8 mouse cellular contexts compared by ENCODE assay signal in the genomic region with DNA sequence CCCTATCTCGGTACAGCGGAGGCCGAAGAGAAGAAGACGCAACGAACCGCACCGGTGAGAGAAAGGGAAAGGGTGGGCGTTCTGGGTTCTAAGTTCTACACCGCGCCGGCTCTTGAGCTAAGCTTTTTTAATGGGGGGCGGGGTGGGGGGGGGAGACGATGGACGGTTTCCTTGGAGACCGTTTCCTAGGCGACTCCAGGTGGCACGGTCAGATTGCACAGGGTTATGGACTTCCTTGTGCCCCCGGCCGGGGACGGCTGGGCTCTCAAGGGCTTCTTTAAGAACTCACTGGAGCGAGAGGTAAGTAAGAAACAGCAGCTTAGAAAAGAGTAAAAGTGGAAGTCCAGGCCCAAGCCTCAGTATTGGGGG. TPM values are rescaled to one million over a fixed set of nuclear protein-coding genes. Genes with fewer than 3 reads are reported as not detected.
DNase-seq lines count a peak whose midpoint lies in the region; ATAC-seq and TF ChIP-seq lines count a peak whose summit lies in the region.

No protein-coding gene starts in this region.

- intact Hi-C loops in left cerebral cortex, postnatal 14 days (cut with DNase I) = no loop called here

- H3K4me1 ChIP-seq in forebrain, embryonic 11.5 days (replicated peaks; ENCODE audit: control insufficient read depth, insufficient read depth, low read length) = peaks cover 13% of the 10 kb centered on the region
- peaks cover 30% of the 10 kb centered on the region for H3K4me1 ChIP-seq in limb, embryonic 13.5 days
- H3K4me1 ChIP-seq in neural tube, embryonic 15.5 days = peaks cover 40% of the 10 kb centered on the region

- WGBS in forebrain, embryonic 11.5 days = 0% methylated on average over 21 of the region's 21 CpGs
- WGBS in limb, embryonic 13.5 days = 0% methylated on average over 21 of the region's 21 CpGs
- under 1% methylated on average over 21 of the region's 21 CpGs for WGBS in neural tube, embryonic 15.5 days

- H3K79me2 ChIP-seq in C2C12 (ENCODE audit: control insufficient read depth, insufficient read depth) = peaks cover 68% of the 10 kb centered on the region

- no peak for TF ChIP-seq CTCF in C2C12 (IDR thresholded peaks at IDR 0.05; ENCODE audit: control insufficient read depth, insufficient read depth, insufficient read length)

- no peaks in the 10 kb centered on the region for H3K9me3 ChIP-seq in forebrain, embryonic 11.5 days (ENCODE audit: control insufficient read depth, low read length)
- no peaks in the 10 kb centered on the region for H3K9me3 ChIP-seq in limb, embryonic 13.5 days
- no peaks in the 10 kb centered on the region for H3K9me3 ChIP-seq in neural tube, embryonic 15.5 days (replicated peaks)

- H3K27me3 ChIP-seq in C2C12 (ENCODE audit: control insufficient read depth, insufficient read depth, insufficient read length) = no peaks in the 10 kb centered on the region
- H3K27me3 ChIP-seq in forebrain, embryonic 11.5 days (ENCODE audit: control insufficient read depth, insufficient read depth, low read length) = no peaks in the 10 kb centered on the region
- no peaks in the 10 kb centered on the region for H3K27me3 ChIP-seq in limb, embryonic 13.5 days
- no peaks in the 10 kb centered on the region for H3K27me3 ChIP-seq in neural tube, embryonic 15.5 days (replicated peaks)

- H3K36me3 ChIP-seq in C2C12 (ENCODE audit: control insufficient read depth, insufficient read depth) = peaks cover 62% of the 10 kb centered on the region
- H3K36me3 ChIP-seq in forebrain, embryonic 11.5 days (ENCODE audit: control insufficient read depth, insufficient read depth, low read length) = no peaks in the 10 kb centered on the region; the same call in 1 of the 2 replicates
- H3K36me3 ChIP-seq in limb, embryonic 13.5 days = peaks cover 64% of the 10 kb centered on the region
- peaks cover 44% of the 10 kb centered on the region for H3K36me3 ChIP-seq in neural tube, embryonic 15.5 days

- peak overlapping the region; percentile 76 for H3ac ChIP-seq in C2C12 (ENCODE audit: control insufficient read depth, insufficient read length, low read depth)

- H3K79me3 ChIP-seq in C2C12 (ENCODE audit: low read depth) = peaks cover 30% of the 10 kb centered on the region

- H3K9ac ChIP-seq in forebrain, embryonic 11.5 days (ENCODE audit: low read length) = peak overlapping the region; percentile 97
- H3K9ac ChIP-seq in limb, embryonic 13.5 days = peak overlapping the region; percentile 93
- H3K9ac ChIP-seq in neural tube, embryonic 15.5 days (replicated peaks) = peak overlapping the region; percentile 73

- peak overlapping the region; percentile 54 for H3K4me2 ChIP-seq in forebrain, embryonic 11.5 days (ENCODE audit: low read depth, low read length, severe bottlenecking)
- H3K4me2 ChIP-seq in limb, embryonic 13.5 days (replicated peaks) = peak overlapping the region; percentile 80
- peak overlapping the region; percentile 75 for H3K4me2 ChIP-seq in neural tube, embryonic 15.5 days

- DNase-seq in adrenal gland, postnatal 25 days = peak; percentile 15
- no peak for DNase-seq in adrenal gland, postnatal 10 days
- DNase-seq in forebrain, embryonic 11.5 days (ENCODE audit: low spot score) = peak; percentile 84
- DNase-seq in left cerebral cortex, postnatal 14 days (ENCODE audit: low spot score in 2 of 2) = no peak
- no peak for DNase-seq in retina, embryonic 14.5 days (ENCODE audit: low spot score)

- H3K4me3 ChIP-seq in C2C12 (ENCODE audit: insufficient read depth, poor library complexity, severe bottlenecking) = peak overlapping the region; percentile 91
- H3K4me3 ChIP-seq in forebrain, embryonic 11.5 days (ENCODE audit: low read depth, low read length) = peak overlapping the region; percentile 88
- H3K4me3 ChIP-seq in limb, embryonic 13.5 days = peak overlapping the region; percentile 85
- peak overlapping the region; percentile 80 for H3K4me3 ChIP-seq in neural tube, embryonic 15.5 days (replicated peaks)

- peak overlapping the region; percentile 88 for H3K27ac ChIP-seq in forebrain, embryonic 11.5 days (ENCODE audit: low read depth, low read length)
- peak overlapping the region; percentile 91 for H3K27ac ChIP-seq in limb, embryonic 13.5 days
- H3K27ac ChIP-seq in neural tube, embryonic 15.5 days (replicated peaks) = peak overlapping the region; percentile 94

- ATAC-seq in forebrain, embryonic 11.5 days (replicated peaks; ENCODE audit: low FRiP score) = peak; percentile 83
- peak; percentile 66 for ATAC-seq in limb, embryonic 13.5 days (ENCODE audit: low FRiP score, low read depth)
- peak; percentile 65; the same call in 1 of the 2 replicates for ATAC-seq in neural tube, embryonic 15.5 days (ENCODE audit: low FRiP score)

TF ChIP-seq in C2C12, 6 proteins besides CTCF, POLR2A, EP300 and RAD21:
- TF ChIP-seq CEBPB (IDR thresholded peaks at IDR 0.05; ENCODE audit: low read depth) (no peak), USF1 (IDR thresholded peaks at IDR 0.05; ENCODE audit: low read depth) (no peak), MAX (IDR thresholded peaks at IDR 0.05) (no peak), MYOD1 (IDR thresholded peaks at IDR 0.05; ENCODE audit: control insufficient read depth, insufficient read length, low read depth) (no peak), MYOG (IDR thresholded peaks at IDR 0.05; ENCODE audit: control insufficient read depth, extremely low read depth, insufficient read length) (no peak), FOSL1 (IDR thresholded peaks at IDR 0.05; ENCODE audit: insufficient read depth, low read length, poor library complexity, severe bottlenecking) (no peak)

RNA-seq across cellular contexts. Expression of a gene that starts 0.2 kb away (rescaled TPM):
- total RNA-seq in adrenal gland, postnatal 25 days (2021) = 313 and 358 TPM in 2 replicates
- total RNA-seq in adrenal gland, postnatal 10 days (2021) = 100 to 1,000 TPM; 692 to 778 TPM
- 150 TPM for polyA plus RNA-seq in C2C12 (2012; fragmentation: generic; extraction: Trizol)
- polyA plus RNA-seq in forebrain, embryonic 11.5 days (2014; fragmentation: Nextera tagmentation; extraction: Ambion mirVana) = 190 and 204 TPM in 2 replicates
- polyA plus RNA-seq in limb, embryonic 13.5 days (2015; fragmentation: Nextera tagmentation; extraction: Ambion mirVana) = 215 and 224 TPM in 2 replicates
- polyA plus RNA-seq in neural tube, embryonic 15.5 days (2015; fragmentation: Nextera tagmentation; extraction: Ambion mirVana) = 228 and 239 TPM in 2 replicates
- total RNA-seq in left cerebral cortex, postnatal 14 days (2021) = 100 to 1,000 TPM; 224 to 244 TPM

RNA-seq across cellular contexts. Expression of a gene that starts 0.3 kb away (rescaled TPM):
- total RNA-seq in adrenal gland, postnatal 25 days (2021) = 30.9 and 36.0 TPM in 2 replicates
- 10 to 100 TPM; 24.6 to 26.6 TPM for total RNA-seq in adrenal gland, postnatal 10 days (2021)
- polyA plus RNA-seq in C2C12 (2012; fragmentation: generic; extraction: Trizol) = 17.3 TPM
- 48.0 and 56.0 TPM in 2 replicates for polyA plus RNA-seq in forebrain, embryonic 11.5 days (2014; fragmentation: Nextera tagmentation; extraction: Ambion mirVana)
- 46.0 and 49.2 TPM in 2 replicates for polyA plus RNA-seq in limb, embryonic 13.5 days (2015; fragmentation: Nextera tagmentation; extraction: Ambion mirVana)
- polyA plus RNA-seq in neural tube, embryonic 15.5 days (2015; fragmentation: Nextera tagmentation; extraction: Ambion mirVana) = 48.6 and 55.3 TPM in 2 replicates
- total RNA-seq in left cerebral cortex, postnatal 14 days (2021) = 10 to 100 TPM; 33.1 to 35.0 TPM

RNA-seq across cellular contexts. Expression of a gene that starts 19.2 kb away (rescaled TPM):
- total RNA-seq in adrenal gland, postnatal 25 days (2021) = 1.00 and 1.9 TPM in 2 replicates
- 1 to 10 TPM; 3.3 to 4.8 TPM for total RNA-seq in adrenal gland, postnatal 10 days (2021)
- polyA plus RNA-seq in C2C12 (2012; fragmentation: generic; extraction: Trizol) = 0.02 TPM
- 11.3 and 15.6 TPM in 2 replicates for polyA plus RNA-seq in forebrain, embryonic 11.5 days (2014; fragmentation: Nextera tagmentation; extraction: Ambion mirVana)
- polyA plus RNA-seq in limb, embryonic 13.5 days (2015; fragmentation: Nextera tagmentation; extraction: Ambion mirVana) = 26.8 and 27.0 TPM in 2 replicates
- 123 and 207 TPM in 2 replicates for polyA plus RNA-seq in neural tube, embryonic 15.5 days (2015; fragmentation: Nextera tagmentation; extraction: Ambion mirVana)
- total RNA-seq in left cerebral cortex, postnatal 14 days (2021) = 100 to 1,000 TPM; 261 to 310 TPM

RNA-seq across cellular contexts. Expression of a gene that starts 35.3 kb away (rescaled TPM):
- 92.6 and 96.8 TPM in 2 replicates for total RNA-seq in adrenal gland, postnatal 25 days (2021)
- total RNA-seq in adrenal gland, postnatal 10 days (2021) = 10 to 100 TPM; 74.7 to 87.0 TPM
- 34.8 TPM for polyA plus RNA-seq in C2C12 (2012; fragmentation: generic; extraction: Trizol)
- 119 TPM in 2 replicates for polyA plus RNA-seq in forebrain, embryonic 11.5 days (2014; fragmentation: Nextera tagmentation; extraction: Ambion mirVana)
- polyA plus RNA-seq in limb, embryonic 13.5 days (2015; fragmentation: Nextera tagmentation; extraction: Ambion mirVana) = 80.3 and 89.7 TPM in 2 replicates
- 86.6 and 89.5 TPM in 2 replicates for polyA plus RNA-seq in neural tube, embryonic 15.5 days (2015; fragmentation: Nextera tagmentation; extraction: Ambion mirVana)
- total RNA-seq in left cerebral cortex, postnatal 14 days (2021) = 100 to 1,000 TPM; 134 to 147 TPM

RNA-seq across cellular contexts. Expression of a gene that starts 57.9 kb away (rescaled TPM):
- 248 and 259 TPM in 2 replicates for total RNA-seq in adrenal gland, postnatal 25 days (2021)
- total RNA-seq in adrenal gland, postnatal 10 days (2021) = 100 to 1,000 TPM; 412 to 444 TPM
- 146 TPM for polyA plus RNA-seq in C2C12 (2012; fragmentation: generic; extraction: Trizol)
- 247 and 256 TPM in 2 replicates for polyA plus RNA-seq in forebrain, embryonic 11.5 days (2014; fragmentation: Nextera tagmentation; extraction: Ambion mirVana)
- 200 and 206 TPM in 2 replicates for polyA plus RNA-seq in limb, embryonic 13.5 days (2015; fragmentation: Nextera tagmentation; extraction: Ambion mirVana)
- 246 and 250 TPM in 2 replicates for polyA plus RNA-seq in neural tube, embryonic 15.5 days (2015; fragmentation: Nextera tagmentation; extraction: Ambion mirVana)
- total RNA-seq in left cerebral cortex, postnatal 14 days (2021) = 100 to 1,000 TPM; 129 to 134 TPM

Comparison
In these comparisons a context has a peak if more than half of its experiments do, and no peak if none do; other contexts are left out.
1. DNase-seq: peak in adrenal gland, postnatal 25 days (single experiment) and forebrain, embryonic 11.5 days (single experiment); none in adrenal gland, postnatal 10 days (single experiment), left cerebral cortex, postnatal 14 days (0 of 2) and retina, embryonic 14.5 days (single experiment).
2. RNA of a gene that starts 19.2 kb away (polyA plus RNA-seq): 123 to 207 TPM in neural tube, embryonic 15.5 days, 26.8 to 27.0 TPM in limb, embryonic 13.5 days and 11.3 to 15.6 TPM in forebrain, embryonic 11.5 days; 0.02 TPM in C2C12 (single experiment); every median in the first group is over 10 times any median in the second.
3. Peak in every context shown above with its lines, with median percentiles within 50 percentile points of each other: H3K4me3 ChIP-seq, ATAC-seq, H3K27ac ChIP-seq, H3K4me2 ChIP-seq and H3K9ac ChIP-seq.